Mouse (Mus musculus): ENCODE results near the gene Lmo4. TPM values are rescaled to one million over a fixed set of nuclear protein-coding genes. Genes with fewer than 3 reads are reported as not detected.

Gene Lmo4
- 26.8 and 27.4 TPM in 2 replicates for polyA plus RNA-seq (2016; fragmentation: Nextera tagmentation; extraction: Ambion mirVana)

DNA sequence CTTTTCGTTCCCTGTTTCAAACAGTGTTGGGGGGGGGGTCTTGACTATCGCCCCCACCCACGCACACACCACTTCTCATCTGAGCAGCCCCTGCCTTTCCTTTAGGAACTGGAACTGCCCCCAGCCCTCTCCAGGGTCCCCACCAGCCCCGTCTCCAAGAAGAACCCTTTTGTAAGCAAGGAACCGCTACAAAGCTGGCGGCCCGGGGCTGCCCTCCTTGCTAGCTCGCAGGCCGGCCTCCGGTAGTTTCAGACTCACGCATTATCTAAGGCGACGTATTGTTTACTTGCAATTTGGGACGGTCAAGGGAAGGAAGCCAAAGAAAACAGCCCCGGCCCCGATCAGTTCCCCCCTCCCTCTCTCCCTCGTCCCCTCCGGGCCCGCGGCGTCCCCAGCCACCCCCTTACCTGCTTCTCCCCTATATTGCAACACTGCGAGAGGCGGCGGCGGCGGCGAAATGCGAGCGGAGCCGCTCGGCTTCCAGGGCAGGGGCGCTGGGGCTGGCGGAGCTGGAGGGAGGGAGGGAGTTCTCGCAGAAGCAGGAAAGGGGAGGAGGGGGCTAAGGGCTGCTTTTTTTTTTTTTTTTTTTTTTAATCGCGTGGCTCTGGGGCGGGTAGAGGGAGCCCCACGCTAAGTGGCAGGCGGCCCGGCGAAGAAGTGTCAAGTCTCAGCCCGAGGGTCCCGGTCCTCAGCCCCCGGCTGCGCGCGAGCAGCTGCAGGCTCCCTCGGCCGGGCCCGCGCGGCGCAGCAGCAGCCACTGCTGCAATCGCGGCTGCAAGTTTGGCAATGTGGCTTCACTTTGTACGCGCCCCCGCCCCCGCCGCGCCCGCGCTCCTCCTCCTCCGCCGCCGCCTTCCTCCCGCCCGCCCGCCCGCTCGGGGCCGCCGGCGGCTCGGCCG is at the start of gene Lmo4:
Gene Lmo4, minus strand, starts transcription at position 808 of the 899 bp plus-strand sequence.
- H3K4me1 ChIP-seq = peaks cover 35% of the 10 kb centered on the region
- peak within 1 kb of the TSS; percentile 89 for H3K4me3 ChIP-seq
- peaks cover 20% of the 10 kb centered on the region for H3K27me3 ChIP-seq (ENCODE audit: low read depth, poor library complexity, severe bottlenecking)
- H3K36me3 ChIP-seq = peaks cover 8% of the 10 kb centered on the region
- DNase-seq (ENCODE audit: low spot score) = peak; percentile 85
- peak within 1 kb of the TSS; percentile 97 for H3K27ac ChIP-seq (replicated peaks)
- under 1% methylated on average over 66 of the region's 76 CpGs for WGBS
- no peaks in the 10 kb centered on the region for H3K9me3 ChIP-seq (replicated peaks)

DNA sequence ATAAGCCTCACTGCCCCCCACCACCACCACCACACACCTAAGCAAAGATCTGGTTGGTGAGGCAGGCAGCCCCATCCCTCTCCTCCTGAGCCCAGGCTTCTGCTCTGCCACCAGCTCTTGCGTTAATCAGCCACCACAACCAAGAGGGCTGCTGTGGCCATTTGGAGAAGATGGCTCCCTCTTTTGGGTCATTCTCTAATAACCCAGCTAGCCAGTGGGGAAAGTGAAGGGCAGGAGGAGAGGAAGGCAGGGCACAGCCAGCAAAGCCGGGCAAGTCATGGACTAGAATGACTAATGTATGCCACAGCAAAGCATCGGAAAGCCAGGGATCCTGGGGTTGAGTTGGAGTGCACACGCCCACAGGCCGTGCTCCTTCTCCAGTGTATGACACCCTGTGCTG is 49.3 kb upstream of the Lmo4 start:
- H3K4me3 ChIP-seq = no peak overlapping the region
- WGBS = 91% methylated on average over 5 of the region's 5 CpGs
- no peak for DNase-seq (ENCODE audit: low spot score)
- no peaks in the 10 kb centered on the region for H3K36me3 ChIP-seq
- peaks cover 12% of the 10 kb centered on the region for H3K4me1 ChIP-seq
- no peak overlapping the region for H3K27ac ChIP-seq (replicated peaks)
- H3K9me3 ChIP-seq (replicated peaks) = no peaks in the 10 kb centered on the region
- H3K27me3 ChIP-seq (ENCODE audit: low read depth, poor library complexity, severe bottlenecking) = no peaks in the 10 kb centered on the region

DNA sequence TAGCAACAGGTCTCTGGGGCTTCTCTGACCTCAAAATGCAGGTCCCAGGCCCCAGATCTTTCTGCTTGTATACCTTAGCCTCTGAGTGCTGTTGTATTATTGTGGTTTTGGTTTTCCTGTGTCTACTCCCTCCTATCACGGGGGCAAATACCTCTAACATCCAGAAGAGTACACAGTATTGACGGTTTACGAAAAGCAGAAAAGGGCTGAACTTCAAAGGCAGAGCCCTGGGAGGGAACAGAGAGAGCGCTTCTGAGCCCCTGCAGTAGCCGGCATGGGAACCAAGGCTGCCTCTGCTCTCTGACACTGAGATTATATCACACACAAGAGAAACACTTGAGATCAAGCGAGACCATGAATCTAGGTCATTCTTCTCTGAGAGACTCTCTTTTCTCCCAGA is 48.0 kb upstream of the Lmo4 start:
- H3K4me1 ChIP-seq = peaks cover 10% of the 10 kb centered on the region

DNA sequence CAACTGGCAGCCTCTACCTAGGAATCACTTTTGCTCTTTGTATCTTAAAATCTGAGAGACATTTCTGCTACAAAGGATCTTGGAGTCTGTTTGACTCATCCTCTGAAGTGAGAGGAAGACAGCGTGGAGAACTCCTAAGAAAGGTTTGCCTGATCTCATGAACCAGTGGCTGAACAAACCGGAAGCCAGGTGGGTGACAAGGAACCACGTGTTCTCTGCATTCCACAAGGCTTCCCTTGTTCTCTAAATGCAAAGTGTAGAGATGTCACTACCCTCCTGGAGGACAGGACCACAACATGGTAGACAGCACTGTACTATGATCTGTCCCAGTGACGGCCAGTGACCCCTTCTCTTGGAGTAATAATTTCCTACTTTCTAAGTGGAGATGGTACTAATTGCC is 47.1 kb upstream of the Lmo4 start:
- Histone ChIP-seq H3K27ac (replicated peaks) (no peak overlapping the region), H3K4me3 (no peak overlapping the region), H3K27me3 (ENCODE audit: low read depth, poor library complexity, severe bottlenecking) (no peaks in the 10 kb centered on the region), H3K9me3 (replicated peaks) (no peaks in the 10 kb centered on the region), H3K36me3 (no peaks in the 10 kb centered on the region), H3K4me1 (0 out of 2 replicates have a peak, but pooled peaks cover under 1% of the 10 kb centered on the region)
- no peak for DNase-seq (ENCODE audit: low spot score)
- 83% methylated on average over 4 of the region's 4 CpGs for WGBS

More for the DNA sequence above, 48.0 kb upstream of the Lmo4 start:
- H3K9me3 ChIP-seq (replicated peaks) = no peaks in the 10 kb centered on the region
- H3K27ac ChIP-seq (replicated peaks) = no peak overlapping the region
- no peak overlapping the region for H3K4me3 ChIP-seq
- no peaks in the 10 kb centered on the region for H3K36me3 ChIP-seq
- no peaks in the 10 kb centered on the region for H3K27me3 ChIP-seq (ENCODE audit: low read depth, poor library complexity, severe bottlenecking)
- no peak for DNase-seq (ENCODE audit: low spot score)
- 80% methylated on average over 6 of the region's 6 CpGs for WGBS

DNA sequence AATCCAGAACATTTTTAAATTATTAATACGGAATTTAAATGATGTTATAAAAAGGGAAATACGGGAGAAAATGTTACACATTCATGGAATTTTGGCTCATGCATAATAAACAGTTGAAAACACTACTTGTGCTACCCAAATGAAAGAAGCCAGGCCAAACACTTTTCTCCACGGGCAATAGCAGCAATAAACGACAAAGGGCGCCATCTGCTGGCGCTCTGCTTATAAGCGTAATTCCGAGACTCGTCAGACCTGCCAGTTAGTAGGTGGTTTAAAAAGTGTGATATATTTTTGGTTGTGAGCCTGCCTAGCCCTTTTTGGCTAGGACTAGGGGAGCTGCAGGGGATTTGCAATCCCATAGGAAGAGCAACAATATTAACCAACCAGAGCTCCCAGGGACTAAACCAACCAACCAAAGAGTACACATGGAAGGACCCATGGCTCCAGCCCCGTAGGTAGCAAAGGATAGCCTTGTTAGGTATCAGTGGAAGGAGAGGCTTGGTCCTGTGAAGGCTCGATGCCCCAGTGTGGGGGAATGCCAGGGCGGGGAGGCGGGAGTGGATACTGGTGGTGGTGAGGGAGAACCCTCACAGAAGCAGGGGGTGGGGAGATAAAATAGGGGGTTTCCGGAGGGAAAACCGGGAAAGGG is 37.1 kb upstream of the Lmo4 start:
- WGBS = 30% methylated on average over 15 of the region's 15 CpGs
- no peaks in the 10 kb centered on the region for H3K36me3 ChIP-seq
- peaks cover 10% of the 10 kb centered on the region for H3K27me3 ChIP-seq (ENCODE audit: low read depth, poor library complexity, severe bottlenecking)
- no peaks in the 10 kb centered on the region for H3K9me3 ChIP-seq (replicated peaks)
- H3K27ac ChIP-seq (replicated peaks) = no peak overlapping the region
- H3K4me1 ChIP-seq = no peaks in the 10 kb centered on the region
- no peak overlapping the region for H3K4me3 ChIP-seq
- peak; percentile 66 for DNase-seq (ENCODE audit: low spot score)

DNA sequence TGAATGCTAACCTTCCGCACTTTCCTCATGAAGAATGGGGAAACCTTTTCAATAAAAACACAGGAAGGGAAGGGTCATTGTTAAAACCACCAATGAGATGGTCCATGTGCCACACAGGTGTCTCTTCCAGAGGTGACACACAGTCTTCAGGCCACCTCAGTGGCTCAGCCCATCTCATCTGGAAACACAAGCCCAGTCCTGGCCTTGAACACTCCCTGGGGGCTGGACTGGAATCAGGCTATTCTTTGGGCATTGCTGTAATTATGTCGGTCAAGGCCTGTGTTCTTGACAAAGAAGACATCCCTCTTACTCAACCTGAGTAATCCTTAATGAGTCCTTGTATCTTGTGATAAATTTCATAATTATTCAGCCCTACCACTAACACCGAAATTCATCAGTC is 36.1 kb upstream of the Lmo4 start:
- Histone ChIP-seq H3K4me1 (no peaks in the 10 kb centered on the region), H3K27ac (replicated peaks) (no peak overlapping the region), H3K4me3 (no peak overlapping the region), H3K27me3 (ENCODE audit: low read depth, poor library complexity, severe bottlenecking) (peaks cover 10% of the 10 kb centered on the region), H3K36me3 (no peaks in the 10 kb centered on the region), H3K9me3 (replicated peaks) (no peaks in the 10 kb centered on the region)
- no peak for DNase-seq (ENCODE audit: low spot score)
- WGBS = 93% methylated on average over 3 of the region's 3 CpGs

DNA sequence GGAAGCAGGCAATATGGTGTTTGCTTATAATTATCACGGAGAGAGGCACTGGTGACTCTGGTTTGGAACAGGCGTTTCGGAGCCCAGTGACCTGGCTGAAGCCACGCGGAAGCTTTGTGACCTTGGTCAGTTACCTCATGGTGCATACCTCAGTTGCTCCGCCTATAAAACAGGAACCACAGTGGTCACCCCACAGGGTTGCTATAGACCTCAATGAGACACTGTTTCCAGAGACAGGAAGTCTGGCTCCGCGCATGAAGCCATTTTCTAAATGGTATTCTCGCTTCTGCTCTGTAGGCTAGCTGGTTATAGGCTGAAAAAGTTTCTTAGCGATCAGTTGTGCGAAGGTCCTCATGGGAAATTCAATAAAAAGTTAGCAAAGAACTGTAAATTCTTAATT is 33.5 kb upstream of the Lmo4 start:
- Histone ChIP-seq H3K36me3 (no peaks in the 10 kb centered on the region), H3K27ac (replicated peaks) (no peak overlapping the region), H3K27me3 (ENCODE audit: low read depth, poor library complexity, severe bottlenecking) (peaks cover 10% of the 10 kb centered on the region), H3K9me3 (replicated peaks) (no peaks in the 10 kb centered on the region), H3K4me1 (no peaks in the 10 kb centered on the region), H3K4me3 (no peak overlapping the region)
- 93% methylated on average over 11 of the region's 11 CpGs for WGBS
- DNase-seq (ENCODE audit: low spot score) = no peak

DNA sequence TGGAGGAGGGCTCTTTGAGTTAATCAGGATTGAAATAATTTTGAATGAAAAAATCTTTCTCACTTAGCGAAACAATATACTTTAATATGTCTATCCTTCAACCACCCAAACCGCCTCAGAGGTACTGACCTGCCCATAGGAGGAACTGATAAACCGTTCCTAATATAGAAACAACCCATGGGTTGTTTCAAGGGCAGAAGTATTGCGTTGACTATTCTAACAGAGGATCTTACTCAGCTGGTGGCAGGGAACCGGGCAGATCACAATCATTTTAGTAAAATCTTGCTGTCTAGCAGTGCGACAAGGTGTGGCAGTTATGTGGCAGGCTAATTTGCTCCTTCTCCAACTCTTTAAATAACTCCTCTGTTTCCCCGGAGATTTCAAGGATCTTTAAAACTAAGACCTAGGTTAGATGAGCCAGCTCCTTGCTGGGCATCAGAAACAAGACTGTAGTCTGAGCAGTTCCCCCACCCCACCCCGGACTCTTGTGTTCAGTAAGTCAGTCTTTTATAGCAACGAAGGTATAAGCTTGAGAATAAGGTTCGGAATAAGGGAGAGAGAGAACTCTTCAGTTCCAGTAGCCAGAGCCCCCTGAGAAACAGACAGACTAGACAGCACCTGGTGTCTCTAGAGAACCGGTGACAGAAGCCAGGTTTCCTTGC is 27.5 kb upstream of the Lmo4 start:
- 89% methylated on average over 11 of the region's 11 CpGs for WGBS
- Histone ChIP-seq H3K4me3 (no peak overlapping the region), H3K27me3 (ENCODE audit: low read depth, poor library complexity, severe bottlenecking) (no peaks in the 10 kb centered on the region)

DNA sequence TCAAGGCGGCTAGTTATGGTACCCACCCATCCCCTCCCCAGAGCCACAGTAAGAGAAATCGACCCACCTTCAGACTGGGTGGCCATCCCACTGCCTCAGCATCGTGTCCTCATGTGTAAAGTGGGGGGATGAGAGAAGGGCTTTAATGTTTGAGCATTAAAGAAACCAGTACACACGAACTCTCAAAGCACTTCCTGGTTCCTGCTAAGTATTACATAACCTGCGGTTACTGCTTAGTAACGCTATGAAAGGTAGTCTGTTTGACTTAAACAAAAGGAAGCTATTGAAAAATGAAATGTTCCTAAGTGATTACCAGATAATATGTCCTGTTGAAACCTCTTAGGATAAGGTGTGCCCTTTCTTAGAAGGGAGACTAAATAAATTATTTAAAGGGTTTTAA is 26.9 kb upstream of the Lmo4 start:
- no peaks in the 10 kb centered on the region for H3K9me3 ChIP-seq (replicated peaks)
- H3K4me3 ChIP-seq = no peak overlapping the region
- no peaks in the 10 kb centered on the region for H3K36me3 ChIP-seq
- H3K27me3 ChIP-seq (ENCODE audit: low read depth, poor library complexity, severe bottlenecking) = no peaks in the 10 kb centered on the region
- DNase-seq (ENCODE audit: low spot score) = no peak
- no peak overlapping the region for H3K27ac ChIP-seq (replicated peaks)
- H3K4me1 ChIP-seq = no peaks in the 10 kb centered on the region
- WGBS = 91% methylated on average over 6 of the region's 6 CpGs

More for the DNA sequence above, 27.5 kb upstream of the Lmo4 start:
- no peaks in the 10 kb centered on the region for H3K9me3 ChIP-seq (replicated peaks)
- no peak overlapping the region for H3K27ac ChIP-seq (replicated peaks)
- no peaks in the 10 kb centered on the region for H3K4me1 ChIP-seq
- H3K36me3 ChIP-seq = no peaks in the 10 kb centered on the region
- no peak for DNase-seq (ENCODE audit: low spot score)

DNA sequence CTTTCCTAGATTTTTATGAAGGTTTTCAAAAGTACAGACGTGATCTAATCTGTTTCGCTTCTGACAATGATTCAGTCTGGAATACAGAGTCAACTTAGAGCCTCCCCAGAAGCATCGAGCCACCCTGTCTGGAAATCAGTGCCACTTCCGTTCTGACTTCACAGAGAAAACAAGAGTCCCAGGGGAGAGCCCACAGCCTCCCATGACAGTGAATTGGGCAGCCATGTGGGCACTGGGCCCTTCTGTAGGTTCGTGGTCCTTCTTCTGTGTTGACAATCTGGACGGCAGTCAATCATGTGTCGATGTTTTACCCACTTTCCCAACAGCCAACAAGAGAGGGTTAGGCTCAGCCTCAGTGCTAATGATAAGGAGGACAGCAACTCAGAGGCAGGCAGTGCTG is 26.4 kb upstream of the Lmo4 start:
- DNase-seq (ENCODE audit: low spot score) = no peak
- Histone ChIP-seq H3K4me1 (no peaks in the 10 kb centered on the region), H3K27ac (replicated peaks) (no peak overlapping the region), H3K9me3 (replicated peaks) (no peaks in the 10 kb centered on the region), H3K36me3 (no peaks in the 10 kb centered on the region), H3K27me3 (ENCODE audit: low read depth, poor library complexity, severe bottlenecking) (no peaks in the 10 kb centered on the region), H3K4me3 (no peak overlapping the region)
- WGBS = 93% methylated on average over 7 of the region's 7 CpGs

DNA sequence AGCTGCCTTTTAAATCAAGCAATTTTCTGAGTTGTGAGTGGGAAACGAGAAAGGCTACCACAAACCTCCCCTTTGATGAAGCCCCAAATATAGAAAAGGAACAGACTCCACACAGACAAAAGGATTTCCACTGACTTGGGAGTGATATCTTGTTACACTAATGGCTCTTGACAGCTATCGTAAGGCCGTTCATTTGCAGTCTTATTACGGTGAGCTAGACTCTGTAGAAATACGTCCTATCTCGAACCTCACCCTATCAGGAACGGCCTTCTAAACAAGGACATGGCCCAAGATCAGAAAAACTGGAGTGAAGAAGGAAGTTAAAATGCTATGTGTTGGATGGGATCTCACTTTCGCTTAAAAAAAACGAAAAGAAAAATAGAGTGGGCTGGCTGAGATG is 25.0 kb upstream of the Lmo4 start:
- H3K27ac ChIP-seq (replicated peaks) = no peak overlapping the region
- no peak overlapping the region for H3K4me3 ChIP-seq
- no peak for DNase-seq (ENCODE audit: low spot score)
- H3K36me3 ChIP-seq = no peaks in the 10 kb centered on the region
- H3K4me1 ChIP-seq = no peaks in the 10 kb centered on the region
- 86% methylated on average over 9 of the region's 9 CpGs for WGBS
- H3K27me3 ChIP-seq (ENCODE audit: low read depth, poor library complexity, severe bottlenecking) = no peaks in the 10 kb centered on the region
- no peaks in the 10 kb centered on the region for H3K9me3 ChIP-seq (replicated peaks)

DNA sequence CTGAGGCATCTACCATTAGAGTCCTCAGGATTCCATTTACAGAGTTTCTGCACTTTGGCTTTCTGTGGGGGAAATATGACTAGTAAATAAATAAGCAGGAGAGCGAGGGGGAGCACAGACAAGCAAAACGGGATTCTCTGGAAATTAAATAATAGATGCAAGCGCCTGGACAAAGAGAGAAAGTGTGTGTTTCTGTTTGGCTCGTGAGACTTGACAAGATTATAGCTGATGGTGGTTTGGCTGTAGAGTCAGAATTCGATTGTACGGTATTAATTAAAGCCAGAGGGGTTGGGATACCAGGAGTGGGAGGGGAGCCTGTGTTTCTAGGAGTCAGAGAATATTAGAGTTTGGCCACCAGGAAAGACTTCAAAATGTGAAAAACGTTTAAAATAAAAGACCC is 24.3 kb upstream of the Lmo4 start:
- Histone ChIP-seq H3K4me1 (no peaks in the 10 kb centered on the region), H3K9me3 (replicated peaks) (no peaks in the 10 kb centered on the region), H3K36me3 (no peaks in the 10 kb centered on the region), H3K27me3 (ENCODE audit: low read depth, poor library complexity, severe bottlenecking) (no peaks in the 10 kb centered on the region), H3K4me3 (no peak overlapping the region), H3K27ac (replicated peaks) (no peak overlapping the region)
- no peak for DNase-seq (ENCODE audit: low spot score)
- WGBS = 80% methylated on average over 7 of the region's 7 CpGs
